Mouse (Mus musculus) ovary, postnatal 14 days (tissue): ENCODE results near the gene Cct7.

Source experiments
- DNase-seq: peaks from one replicate; pipeline ENCODE4 v3.0.0; 2022; ENCODE audit warnings: low spot score

Cct7 gene

DNA sequence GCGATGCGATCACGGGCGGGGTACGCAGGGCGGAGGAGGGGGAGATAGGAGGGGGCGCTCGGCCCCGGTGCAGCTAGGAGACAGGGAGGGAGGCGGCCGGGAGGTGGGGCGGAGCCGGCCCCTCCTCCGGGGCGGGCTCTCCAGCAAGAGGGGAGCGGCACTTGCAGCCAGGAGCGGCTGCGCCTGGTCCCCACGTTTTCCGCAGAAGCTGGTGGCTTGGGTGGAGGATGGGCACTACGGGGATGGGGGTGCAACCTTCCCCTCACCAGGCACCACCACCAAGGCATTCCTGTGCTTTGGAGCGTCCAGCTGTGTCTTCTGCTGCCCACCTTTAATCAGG, 51.6 kb downstream of the Cct7 start, which contains the start of gene Fbxo41:
Gene Fbxo41 (minus strand): TSS at position 84 of the 340 bp plus-strand sequence.
- DNase-seq: no peak

DNA sequence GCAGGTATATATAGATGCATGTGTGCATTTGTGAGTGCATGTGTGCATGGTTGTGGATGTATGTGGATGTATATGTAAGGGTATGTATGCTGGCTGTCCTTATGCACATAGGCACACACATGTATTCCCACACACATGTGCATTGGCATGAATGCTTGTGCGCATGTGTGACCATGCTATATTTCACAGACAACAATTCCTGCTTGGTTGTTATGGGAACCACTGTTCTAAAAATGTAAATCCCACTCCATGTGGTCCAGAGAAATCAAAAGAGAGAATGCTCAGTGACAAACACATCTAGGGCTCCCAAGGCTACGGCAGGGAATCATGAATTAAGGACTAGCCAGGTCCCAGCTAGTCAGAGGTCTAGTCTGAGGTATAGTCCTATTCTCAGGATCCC, 53.6 kb downstream of the Cct7 start:
- no peak for DNase-seq

DNA sequence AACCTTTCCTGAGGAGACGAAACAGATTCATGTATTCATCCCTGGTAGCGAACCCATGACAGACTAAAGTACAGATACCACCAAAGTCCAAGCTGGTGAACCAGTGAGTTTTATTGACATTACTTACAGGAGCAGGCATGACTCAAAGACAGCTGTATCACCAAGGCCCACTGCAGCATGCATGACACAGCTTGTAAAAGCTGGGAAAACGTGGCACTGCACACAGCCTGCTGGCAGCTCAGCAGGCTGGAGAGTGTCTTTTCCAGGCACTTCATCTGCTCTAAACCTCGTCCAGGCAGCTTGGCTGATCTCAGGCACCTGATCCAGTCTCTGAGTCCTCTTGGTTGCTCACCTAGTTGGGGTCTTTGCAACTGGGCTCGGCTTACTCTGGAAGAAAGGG, 57.3 kb downstream of the Cct7 start:
- no peak for DNase-seq

DNA sequence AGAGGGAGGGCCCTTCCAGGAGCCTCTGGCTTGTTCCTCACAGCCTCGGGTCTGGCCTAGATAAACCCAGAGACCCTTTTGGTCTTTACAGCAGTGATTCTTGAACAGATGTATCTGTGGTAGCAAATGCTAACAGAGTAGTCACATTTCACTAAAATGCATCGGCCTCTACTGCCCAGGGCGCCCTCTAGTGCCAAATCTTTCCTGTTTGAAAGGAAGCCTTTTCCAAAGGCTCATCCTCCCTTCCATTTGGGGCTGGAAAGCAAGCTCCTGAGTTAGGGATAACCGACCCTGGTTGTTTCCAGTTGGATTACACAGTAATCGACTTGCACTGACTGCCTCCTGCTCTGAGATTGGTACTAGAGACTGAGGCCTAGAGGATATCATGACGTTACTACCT, 59.2 kb downstream of the Cct7 start:
- DNase-seq: peak; percentile 24

DNA sequence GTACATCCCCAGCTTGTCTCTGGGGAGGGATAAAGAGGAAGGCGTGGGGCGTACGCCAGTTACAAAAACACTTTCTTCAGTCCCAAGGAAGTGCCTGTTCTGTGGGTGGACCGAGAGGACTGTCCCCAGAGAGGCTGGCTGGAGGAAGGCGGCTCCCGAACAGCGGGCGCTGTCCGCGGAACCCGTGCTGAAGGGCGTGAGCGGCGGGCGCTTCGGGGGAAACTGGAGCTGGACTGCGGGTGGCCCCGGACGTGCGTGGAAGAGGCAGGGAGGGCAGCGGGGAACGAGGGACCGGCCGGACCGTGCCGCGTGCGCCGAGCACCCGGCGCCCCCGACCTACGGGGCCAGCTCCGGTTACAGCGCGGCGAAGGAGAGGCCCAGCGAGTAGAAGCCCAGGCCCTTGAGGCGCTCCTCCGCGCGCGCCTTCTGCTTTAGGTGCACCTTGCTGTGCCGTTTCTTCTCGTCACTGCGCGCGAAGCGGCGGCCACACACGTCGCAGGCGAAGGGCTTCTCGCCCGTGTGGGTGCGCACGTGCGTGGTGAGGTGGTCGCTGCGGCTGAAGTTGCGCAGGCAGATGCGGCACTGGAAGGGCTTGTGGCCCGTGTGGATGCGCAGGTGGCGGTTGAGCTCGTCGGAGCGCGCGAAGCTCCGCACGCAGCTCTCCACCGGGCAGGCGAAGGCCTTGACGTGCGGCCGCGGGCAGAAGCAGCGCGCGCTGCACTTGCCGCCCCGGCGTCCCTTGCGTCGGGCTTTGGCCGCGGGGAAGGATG, 60.2 kb downstream of the Cct7 start:
- peak; percentile 63 for DNase-seq

DNA sequence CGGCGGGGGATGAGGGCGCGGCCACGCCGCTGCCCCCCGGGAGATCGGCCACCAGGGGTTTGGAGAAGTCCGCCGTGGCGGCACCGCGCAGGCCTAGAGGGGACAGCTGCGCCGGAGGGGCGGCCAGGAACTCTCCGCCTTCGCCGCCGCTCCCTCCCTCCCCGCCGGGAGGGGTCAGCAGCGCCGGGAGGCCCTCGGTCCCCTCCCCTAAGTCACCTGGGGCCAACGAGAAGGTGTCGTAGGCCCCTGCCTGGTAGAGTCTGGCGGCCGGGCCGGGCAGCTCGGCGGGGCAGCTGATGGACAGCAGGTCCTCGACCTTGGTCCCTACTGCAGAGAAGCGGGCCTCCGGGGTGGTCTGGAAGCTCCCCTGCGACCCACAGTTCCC, 60.7 kb downstream of the Cct7 start:
- no peak for DNase-seq

DNA sequence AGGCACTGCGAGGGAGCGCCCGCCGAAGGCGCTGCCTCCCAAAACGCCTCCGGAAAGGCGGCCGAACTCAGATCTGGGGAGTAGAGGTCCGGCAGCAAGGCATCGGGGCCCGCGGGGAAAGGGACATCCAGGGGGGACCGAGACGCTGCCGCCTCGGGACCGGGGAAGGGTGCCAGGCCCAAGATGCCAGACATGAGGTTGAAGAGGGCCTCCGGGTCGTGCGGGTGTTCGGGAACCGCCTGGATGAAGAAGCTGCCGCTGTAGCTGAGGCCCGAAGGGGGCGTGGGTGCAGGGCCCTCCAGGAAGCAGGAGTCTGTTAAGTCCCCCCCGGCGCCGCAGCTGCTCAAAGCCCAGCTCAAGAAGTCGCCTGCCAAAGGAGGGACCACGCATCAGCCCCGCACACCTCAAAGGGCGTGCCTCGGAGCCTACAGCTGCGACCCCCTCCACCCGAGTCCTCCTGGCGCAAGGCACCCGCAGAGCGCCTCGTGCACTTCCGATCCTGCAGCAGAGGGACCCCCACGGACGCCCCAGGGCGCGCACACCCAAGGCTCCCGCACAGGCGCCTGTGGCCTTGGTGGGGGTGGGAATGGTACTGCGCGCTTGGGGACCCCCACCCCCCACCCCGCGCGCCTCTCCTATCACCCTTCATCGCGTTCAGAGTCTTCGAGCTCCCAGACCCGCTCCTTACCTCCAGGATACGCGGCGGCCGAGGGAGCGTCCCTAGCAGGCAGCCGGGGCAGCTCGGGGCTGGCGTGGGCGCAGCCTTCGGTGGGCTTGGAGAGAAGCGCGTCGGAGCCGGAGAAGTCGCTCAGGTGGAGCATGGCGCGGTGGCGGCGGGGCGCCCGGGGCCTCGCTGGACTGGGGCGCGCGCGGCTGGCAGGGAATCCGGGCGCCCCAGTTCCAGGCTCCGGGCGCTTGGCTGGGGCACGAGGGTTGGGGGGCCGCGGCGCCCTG, 61.5 kb downstream of the Cct7 start:
- DNase-seq: no peak

DNA sequence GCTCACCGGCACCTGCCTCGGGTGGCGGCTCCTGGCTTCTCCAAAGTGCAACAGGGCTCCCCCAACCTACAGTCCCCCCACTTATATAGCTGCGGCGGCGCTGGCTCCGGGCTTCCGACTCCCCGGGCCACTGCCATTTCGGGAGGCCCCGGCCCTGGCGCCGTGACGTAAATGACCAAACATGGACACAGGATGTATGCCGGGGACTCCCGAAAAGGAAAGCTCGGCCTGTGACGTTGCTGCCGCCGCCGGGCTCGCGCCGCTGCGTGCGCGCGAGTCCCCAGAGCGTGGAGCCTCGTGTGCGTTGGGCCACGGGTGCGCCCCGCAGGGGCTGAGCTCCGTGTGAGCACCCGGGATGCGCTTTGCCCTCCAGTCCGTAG, 62.2 kb downstream of the Cct7 start, which contains the start of gene Egr4:
Gene Egr4 (minus strand): TSS at position 59 of the 380 bp plus-strand sequence.
- no peak for DNase-seq

DNA sequence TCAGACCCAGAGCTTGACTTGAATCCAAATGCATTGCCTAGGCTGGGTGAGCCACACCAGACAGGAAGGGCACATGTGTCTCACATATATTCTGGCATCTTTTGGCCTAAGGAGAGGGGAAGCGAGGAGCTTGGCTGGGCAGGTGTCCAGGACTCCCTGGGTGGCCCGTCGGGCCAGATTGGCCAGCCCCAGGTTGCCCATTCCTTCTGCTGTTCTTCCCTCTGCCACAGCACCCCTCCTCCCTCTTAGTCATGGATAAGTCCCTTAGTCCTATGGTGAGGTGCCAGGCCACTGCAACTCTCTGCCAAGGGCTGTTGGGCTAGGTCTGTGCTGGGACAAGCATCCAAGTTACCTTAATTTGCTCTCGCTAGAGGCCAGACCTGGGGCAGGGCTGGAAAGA, 64.6 kb downstream of the Cct7 start:
- no peak for DNase-seq
